Mouse (Mus musculus) MEL (cell line): ENCODE measurements around the gene Rxrb. TPM values are rescaled to one million over a fixed set of nuclear protein-coding genes. Genes with fewer than 3 reads are reported as not detected.

Source experiments
- DNase-seq: peaks from one replicate; pipeline ENCODE4 v3.0.0; 2011; ENCODE audit warnings: low read depth, low spot score
- H3K27ac ChIP-seq: 2 replicates; pipeline ENCODE4 v1.5.1; 2012; ENCODE audit warnings: low read depth, mild to moderate bottlenecking, control low read depth, low read length, moderate library complexity; ENCODE audit not compliant: control insufficient read depth
- H3K27me3 ChIP-seq, 2 experiments: fragments of 150-350 bp in 1 of 2; sonication (generic) in 1 of 2; 2 replicates each; pipeline ENCODE4 v1.6.1; 2012; ENCODE audit warnings: low read length in 2 of 2, mild to moderate bottlenecking in 2 of 2, improper control_type of control experiment in 1 of 2, moderate library complexity in 1 of 2; ENCODE audit not compliant: insufficient read depth in 2 of 2, control insufficient read depth in 1 of 2
- H3K36me3 ChIP-seq, 2 experiments: 2 replicates each; pipeline ENCODE4 v1.6.1; 2012 to 2014; ENCODE audit warnings: low read length in 2 of 2, improper control_type of control experiment in 1 of 2, inconsistent platforms in 1 of 2, mild to moderate bottlenecking in 1 of 2; ENCODE audit not compliant: insufficient read depth in 2 of 2, control insufficient read depth in 1 of 2
- H3K4me1 ChIP-seq, 2 experiments: fragments of 150-350 bp in 1 of 2; sonication (generic) in 1 of 2; 2 replicates each; pipeline ENCODE4 v1.6.1; 2012; ENCODE audit warnings: low read length in 2 of 2, improper control_type of control experiment in 1 of 2, mild to moderate bottlenecking in 1 of 2; ENCODE audit not compliant: insufficient read depth in 2 of 2, control insufficient read depth in 1 of 2
- H3K4me3 ChIP-seq, 2 experiments: fragments of 150-350 bp in 1 of 2; sonication (generic) in 1 of 2; 2 replicates each; pipeline ENCODE4 v1.5.1; 2012; ENCODE audit warnings: low read depth in 2 of 2, low read length in 2 of 2, mild to moderate bottlenecking in 2 of 2, moderate library complexity in 2 of 2, control low read depth in 1 of 2, improper control_type of control experiment in 1 of 2; ENCODE audit not compliant: control insufficient read depth in 1 of 2, insufficient read depth in 1 of 2
- H3K79me2 ChIP-seq: 2 replicates; pipeline ENCODE4 v1.6.1; 2012; ENCODE audit warnings: mild to moderate bottlenecking, low read length, moderate library complexity; ENCODE audit not compliant: control insufficient read depth, poor library complexity, insufficient read depth
- H3K9ac ChIP-seq: 2 replicates; pipeline ENCODE4 v1.6.1; 2012; ENCODE audit warnings: low read depth, mild to moderate bottlenecking, control low read depth, low read length, moderate library complexity; ENCODE audit not compliant: control insufficient read depth, poor library complexity, severe bottlenecking
- H3K9me3 ChIP-seq: fragments of 150-350 bp; sonication (generic); replicated peaks from 2 replicates; pipeline ENCODE4 v1.6.1; 2012; ENCODE audit warnings: mild to moderate bottlenecking, low read length, improper control_type of control experiment, moderate library complexity; ENCODE audit not compliant: insufficient read depth
- BHLHE40 ChIP-seq: IDR thresholded peaks from 2 replicates; pipeline ENCODE4 v1.6.1; 2012; ENCODE audit warnings: low read depth, mild to moderate bottlenecking, inconsistent platforms, low read length, improper control_type of control experiment, borderline replicate concordance
- CTCF ChIP-seq, 3 experiments: IDR thresholded peaks in 2 of 3; conservative IDR thresholded peaks in 1 of 3; 2 replicates each; pipeline ENCODE4 v1.5.1; 2011 to 2012; ENCODE audit warnings: low read length in 3 of 3, low read depth in 2 of 3, mild to moderate bottlenecking in 2 of 3, improper control_type of control experiment in 1 of 3, inconsistent platforms in 1 of 3, mixed read lengths in 1 of 3, moderate library complexity in 1 of 3; ENCODE audit not compliant: control insufficient read depth in 1 of 3, insufficient read depth in 1 of 3, poor library complexity in 1 of 3, severe bottlenecking in 1 of 3
- E2F4 ChIP-seq: IDR thresholded peaks from 2 replicates; pipeline ENCODE4 v1.6.1; 2011; ENCODE audit warnings: low read depth, low read length, improper control_type of control experiment, borderline replicate concordance
- ELF1 ChIP-seq: IDR thresholded peaks from 2 replicates; pipeline ENCODE4 v1.6.1; 2014; ENCODE audit warnings: low read depth, mild to moderate bottlenecking, inconsistent platforms, low read length, improper control_type of control experiment, moderate library complexity
- ETS1 ChIP-seq: IDR thresholded peaks from 2 replicates; pipeline ENCODE4 v1.6.1; 2012; ENCODE audit warnings: low read depth, mild to moderate bottlenecking, inconsistent platforms, low read length, improper control_type of control experiment, moderate library complexity
- MEF2A ChIP-seq: IDR thresholded peaks from 2 replicates; pipeline ENCODE4 v1.6.1; 2014; ENCODE audit warnings: low read depth, mild to moderate bottlenecking, inconsistent platforms, low read length, improper control_type of control experiment; ENCODE audit not compliant: poor library complexity, insufficient replicate concordance, severe bottlenecking; ENCODE audit errors: extremely low read depth
- MYB ChIP-seq: IDR thresholded peaks from 2 replicates; pipeline ENCODE4 v1.6.1; 2011; ENCODE audit warnings: mild to moderate bottlenecking, low read depth, low read length, improper control_type of control experiment
- MYC ChIP-seq: IDR thresholded peaks from 2 replicates; pipeline ENCODE4 v1.6.1; 2011; ENCODE audit warnings: low read depth, mild to moderate bottlenecking, low read length, improper control_type of control experiment, moderate library complexity
- POLR2A ChIP-seq, 2 experiments: IDR thresholded peaks; 2 replicates each; pipeline ENCODE4 v1.6.1; 2011 to 2012; ENCODE audit warnings: low read length in 2 of 2, mild to moderate bottlenecking in 2 of 2, control low read depth in 1 of 2, improper control_type of control experiment in 1 of 2, low read depth in 1 of 2, moderate library complexity in 1 of 2; ENCODE audit not compliant: control insufficient read depth in 1 of 2, insufficient read depth in 1 of 2, poor library complexity in 1 of 2
- POLR2AphosphoS5 ChIP-seq: IDR thresholded peaks from 2 replicates; pipeline ENCODE4 v1.6.1; 2012; ENCODE audit warnings: low read depth, borderline replicate concordance, mild to moderate bottlenecking, inconsistent platforms, low read length, moderate library complexity, mixed read lengths
- RAD21 ChIP-seq: IDR thresholded peaks from 2 replicates; pipeline ENCODE4 v1.6.1; 2011; ENCODE audit warnings: mild to moderate bottlenecking, low read depth, low read length, improper control_type of control experiment
- TBP ChIP-seq: IDR thresholded peaks from 2 replicates; pipeline ENCODE4 v1.8.0; 2011; ENCODE audit warnings: low read depth, low read length, improper control_type of control experiment
- UBTF ChIP-seq: IDR thresholded peaks from 2 replicates; pipeline ENCODE4 v1.6.1; 2012; ENCODE audit warnings: low read depth, mild to moderate bottlenecking, inconsistent platforms, low read length, improper control_type of control experiment, moderate library complexity, borderline replicate concordance; ENCODE audit not compliant: insufficient read depth
- USF2 ChIP-seq, 2 experiments: IDR thresholded peaks; 2 replicates each; pipeline ENCODE4 v1.6.1; 2011 to 2012; ENCODE audit warnings: improper control_type of control experiment in 2 of 2, low read length in 2 of 2, borderline replicate concordance in 1 of 2, inconsistent platforms in 1 of 2, low read depth in 1 of 2, mild to moderate bottlenecking in 1 of 2; ENCODE audit not compliant: insufficient read depth in 1 of 2
- ZC3H11A ChIP-seq: IDR thresholded peaks from 2 replicates; pipeline ENCODE4 v1.6.1; 2012; ENCODE audit warnings: low read depth, mild to moderate bottlenecking, inconsistent platforms, low read length, improper control_type of control experiment
- ZKSCAN1 ChIP-seq: IDR thresholded peaks from 2 replicates; pipeline ENCODE4 v1.6.1; 2012; ENCODE audit warnings: low read depth, mild to moderate bottlenecking, inconsistent platforms, low read length, improper control_type of control experiment, moderate library complexity
- ZMIZ1 ChIP-seq: IDR thresholded peaks from 2 replicates; pipeline ENCODE4 v1.6.1; 2012; ENCODE audit warnings: low read depth, mild to moderate bottlenecking, inconsistent platforms, low read length, improper control_type of control experiment, moderate library complexity
- polyA plus RNA-seq, 2 experiments: library from polyadenylated mRNA; stranded (reverse) in 1 of 2; unstranded in 1 of 2; fragments of >175 nt in 1 of 2; fragments of >200 nt in 1 of 2; gene quantifications; 2 replicates each; pipeline versions ENCODE4 v1.2.1 to v1.2.4; 2012; ENCODE audit warnings: low replicate concordance in 2 of 2, low read depth in 1 of 2; ENCODE audit not compliant: insufficient read length in 2 of 2, insufficient read depth in 1 of 2, missing spikeins in 1 of 2
- total RNA-seq: library from RNA; depleted of rRNA; stranded (reverse); fragments of 300-350 nt; gene quantifications from 2 replicates; pipeline ENCODE4 v1.2.3, GENCODE M21; 2012

Rxrb gene
- total and polyA plus RNA-seq, 3 experiments, result 37.6 to 63.4 TPM; not detected in 1

DNA sequence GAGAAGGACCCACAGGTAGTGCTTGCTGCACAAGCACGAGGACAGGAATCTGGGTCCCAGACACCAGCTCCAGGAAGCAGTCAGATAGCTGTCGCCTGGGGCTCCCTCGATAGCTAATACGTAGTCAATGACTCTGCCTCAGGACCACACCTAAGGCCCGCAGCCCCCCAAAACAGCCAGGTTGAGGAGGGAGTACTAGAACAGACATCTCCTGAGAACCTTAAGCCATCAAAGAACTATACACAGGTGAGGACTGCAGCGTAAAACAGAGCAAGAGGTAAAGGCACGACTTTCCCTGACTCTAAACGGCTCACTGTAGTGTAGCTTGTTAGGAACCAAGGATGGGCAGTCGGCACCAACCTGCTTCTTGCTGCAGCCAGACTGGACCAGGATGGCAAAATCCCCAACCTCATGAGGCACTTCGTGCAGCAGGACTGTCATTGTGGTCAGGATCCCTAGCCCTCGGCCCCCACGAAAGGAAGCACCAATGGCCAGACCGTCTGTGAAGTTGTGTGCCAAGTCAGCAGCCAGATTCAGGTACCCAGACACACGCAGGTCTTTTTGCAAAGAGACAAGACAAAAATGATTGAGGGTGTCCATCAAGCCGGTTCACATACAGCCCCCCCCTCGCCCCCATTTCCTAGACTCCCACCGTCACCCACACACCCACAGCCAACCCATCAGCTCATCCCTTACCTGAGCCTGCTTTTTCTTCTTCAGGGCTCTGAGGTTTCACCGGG lies 2.3 kb upstream of the Rxrb start:
- TF ChIP-seq ZMIZ1, result no peak
- no peak for TF ChIP-seq POLR2A (IDR thresholded peaks at IDR 0.05; ENCODE audit: control insufficient read depth in 1 of 2, insufficient read depth in 1 of 2, low read depth in 1 of 2, low read length in 2 of 2, poor library complexity in 1 of 2)
- no peak for TF ChIP-seq TBP
- no peak for TF ChIP-seq BHLHE40
- TF ChIP-seq UBTF, result no peak
- TF ChIP-seq USF2 (IDR thresholded peaks at IDR 0.05; ENCODE audit: borderline replicate concordance in 1 of 2, insufficient read depth in 1 of 2, low read depth in 1 of 2, low read length in 2 of 2), result no peak
- no peak for TF ChIP-seq ZC3H11A
- TF ChIP-seq ZKSCAN1, result no peak
- no peak for TF ChIP-seq MYC
- no peak for TF ChIP-seq MEF2A
- no peak for TF ChIP-seq MYB
- TF ChIP-seq CTCF (IDR thresholded peaks at IDR 0.05 in 2 of 3, conservative IDR thresholded peaks at IDR 0.05 in 1 of 3; ENCODE audit: control insufficient read depth in 1 of 3, insufficient read depth in 1 of 3, low read depth in 2 of 3, low read length in 3 of 3, poor library complexity in 1 of 3, severe bottlenecking in 1 of 3), result no peak
- no peak for TF ChIP-seq ETS1
- no peak for TF ChIP-seq E2F4
- TF ChIP-seq ELF1, result no peak
- DNase-seq, result no peak
- Histone ChIP-seq H3K79me2 (peaks cover 52% of the 10 kb centered on the region), H3K4me1 (peaks cover 2 to 37% of the 10 kb centered on the region in 2 experiments; a peak in 3 of 4 replicates), H3K36me3 (peaks cover 3 to 17% of the 10 kb centered on the region in 2 experiments; a peak in 3 of 4 replicates), H3K4me3 (no peak overlapping the region), H3K9ac (no peak overlapping the region), H3K9me3 (no peaks in the 10 kb centered on the region), H3K27ac (no peak overlapping the region), H3K27me3 (no peaks in the 10 kb centered on the region)

DNA sequence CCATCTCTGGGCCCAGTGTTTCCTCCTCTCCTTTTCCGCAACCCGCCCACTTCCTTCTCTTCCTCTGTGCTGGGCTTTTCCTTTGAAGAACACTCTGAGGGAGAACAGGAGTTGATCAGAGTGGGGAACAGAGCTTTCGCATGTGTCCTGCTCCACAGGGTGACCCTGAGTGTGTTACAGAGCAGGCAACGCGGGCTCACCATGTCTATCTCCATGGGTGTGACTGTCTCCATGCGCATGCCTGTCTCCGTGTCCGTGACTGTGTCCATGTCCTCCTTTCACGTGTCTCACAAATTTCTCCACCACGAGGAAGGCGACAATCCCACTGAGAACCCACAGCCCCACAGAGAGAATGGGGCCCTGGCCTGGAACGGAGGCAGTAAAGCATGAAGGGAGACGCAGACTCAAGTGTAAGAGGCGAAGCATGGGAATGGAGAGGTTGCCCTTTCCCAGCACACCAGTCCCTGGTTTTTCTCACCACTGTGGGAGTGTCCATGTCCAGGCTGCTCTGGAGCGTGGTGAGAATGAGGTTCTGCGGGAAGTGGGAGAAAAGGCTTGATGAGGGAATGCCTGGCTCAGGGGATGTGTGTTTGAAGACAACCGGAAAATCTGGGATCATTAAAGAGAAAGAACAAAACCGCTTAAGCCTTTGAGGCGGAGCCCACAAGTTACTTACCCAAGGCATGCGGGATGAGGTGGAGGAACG lies 1.6 kb upstream of the Rxrb start:
- Histone ChIP-seq H3K27me3 (no peaks in the 10 kb centered on the region), H3K9me3 (no peaks in the 10 kb centered on the region), H3K4me3 (peak overlapping the region; percentile 54 to 90), H3K79me2 (peaks cover 46% of the 10 kb centered on the region), H3K9ac (peak overlapping the region; percentile 99), H3K27ac (no peak overlapping the region), H3K36me3 (peaks cover 4 to 17% of the 10 kb centered on the region in 2 experiments; a peak in 3 of 4 replicates)
- no peak for DNase-seq
- no peak for TF ChIP-seq RAD21
- no peak for TF ChIP-seq USF2 (IDR thresholded peaks at IDR 0.05; ENCODE audit: borderline replicate concordance in 1 of 2, insufficient read depth in 1 of 2, low read depth in 1 of 2, low read length in 2 of 2)
- TF ChIP-seq POLR2AphosphoS5, result no peak
- no peak for TF ChIP-seq POLR2A (IDR thresholded peaks at IDR 0.05; ENCODE audit: control insufficient read depth in 1 of 2, insufficient read depth in 1 of 2, low read depth in 1 of 2, low read length in 2 of 2, poor library complexity in 1 of 2)
- TF ChIP-seq, all 39 proteins: peak for 0
- peaks cover 2 to 37% of the 10 kb centered on the region in 2 experiments; a peak in 3 of 4 replicates for H3K4me1 ChIP-seq
